Mouse (Mus musculus) retina, adult 2 months (tissue): Measurements from ENCODE around the gene Vstm4.

Source experiments
- DNase-seq: peaks from one replicate; pipeline ENCODE4 v3.0.0-alpha.2; 2012; ENCODE audit warnings: low read depth, low spot score

Gene Vstm4

GRCm38 (mm10) chr14:32947512-32947911 is 91.0 kb downstream of the Vstm4 start:
- DNase-seq, result no peak

- peak; percentile 8 for DNase-seq
Measured at GRCm38 (mm10) chr14:32950312-32951301, 94.1 kb downstream of the Vstm4 start.

GRCm38 (mm10) chr14:32956486-32956885 is 99.9 kb downstream of the Vstm4 start:
- DNase-seq, result no peak

- no peak for DNase-seq
Measured at GRCm38 (mm10) chr14:32958671-32959070, 102.1 kb downstream of the Vstm4 start.

GRCm38 (mm10) chr14:32960481-32960880 is 103.9 kb downstream of the Vstm4 start:
- DNase-seq, result peak; percentile 16

- no peak for DNase-seq
Measured at GRCm38 (mm10) chr14:32964742-32965141, 108.2 kb downstream of the Vstm4 start.

GRCm38 (mm10) chr14:32970700-32971099 is 114.1 kb downstream of the Vstm4 start:
- no peak for DNase-seq

DNA sequence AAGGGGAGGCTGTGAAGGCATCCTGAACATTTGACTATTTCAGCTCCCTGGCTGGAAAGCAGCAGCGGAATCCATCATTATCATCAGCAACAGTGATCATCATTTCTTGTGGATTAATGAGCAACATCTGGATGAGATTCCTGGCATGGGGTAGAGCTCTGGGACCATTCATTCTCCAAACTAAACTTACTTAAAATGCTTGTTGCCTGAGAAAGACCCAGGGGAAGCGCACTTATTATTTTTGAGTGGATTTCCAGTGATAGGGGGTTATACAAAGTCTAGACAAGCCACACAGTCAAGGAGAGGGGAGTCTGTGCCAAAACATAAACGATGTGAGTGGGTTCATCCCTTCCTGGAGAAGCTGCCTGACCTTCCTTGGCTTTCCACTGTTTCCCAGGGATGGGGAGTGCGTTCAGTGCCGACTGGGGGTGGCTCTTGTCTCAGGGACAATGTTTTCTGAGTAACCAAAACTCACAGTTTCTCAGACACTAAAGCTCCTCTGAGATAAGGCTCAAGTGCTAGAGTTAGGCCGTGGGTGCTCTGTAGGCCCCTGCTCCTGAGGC is 127.7 kb downstream of the Vstm4 start:
- no peak for DNase-seq

DNA sequence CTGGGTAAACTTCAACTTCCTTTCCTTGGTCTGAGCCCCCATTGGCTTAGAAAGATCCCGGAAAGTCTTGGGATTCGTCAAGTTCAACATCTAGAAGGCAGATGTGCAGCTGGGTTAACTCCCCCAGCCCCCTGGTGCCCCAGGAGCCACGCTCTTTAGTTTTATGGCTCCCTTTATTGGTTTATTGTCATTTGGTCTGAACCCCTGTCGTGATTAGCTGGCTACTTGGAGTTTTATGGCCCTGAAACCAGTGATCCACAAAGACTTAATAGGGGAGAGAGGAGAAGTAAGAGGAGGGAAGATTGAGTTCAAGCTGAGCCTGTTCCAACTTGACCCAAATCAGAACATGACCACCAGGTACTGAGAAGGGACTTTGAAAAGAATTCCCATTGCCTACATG is 130.1 kb downstream of the Vstm4 start:
- no peak for DNase-seq
